Mouse (Mus musculus): ENCODE results near the gene Trim26.
"Not testable (repeated sequence)": the region's sequence is repeated elsewhere in the genome, so short reads cannot be mapped to it uniquely, and the experiment has no call there.

The Trim26 gene

GRCm38 (mm10) chr17:36851627-36852026 lies 14.7 kb downstream of the Trim26 start:
- DNase-seq (ENCODE audit: low spot score): no peak

- DNase-seq (ENCODE audit: low spot score): no peak
Measured at GRCm38 (mm10) chr17:36855484-36855883, 18.6 kb downstream of the Trim26 start.

- DNase-seq (ENCODE audit: low spot score): no peak
Measured at GRCm38 (mm10) chr17:36856236-36856635, 19.3 kb downstream of the Trim26 start.

- DNase-seq (ENCODE audit: low spot score): no peak
Measured at GRCm38 (mm10) chr17:36858181-36858580, 21.2 kb downstream of the Trim26 start.

- DNase-seq (ENCODE audit: low spot score): no peak
Measured at GRCm38 (mm10) chr17:36861680-36862079, 24.7 kb downstream of the Trim26 start.

- DNase-seq (ENCODE audit: low spot score): no peak
Measured at GRCm38 (mm10) chr17:36866719-36867527, 30.0 kb downstream of the Trim26 start, which contains the start of gene Trim15. Gene Trim15, minus strand, starts transcription at chr17:36867210.

- no peak for DNase-seq (ENCODE audit: low spot score)
Measured at GRCm38 (mm10) chr17:36868836-36869235, 31.9 kb downstream of the Trim26 start.

- no peak for DNase-seq (ENCODE audit: low spot score)
Measured at GRCm38 (mm10) chr17:36869284-36869954, 32.5 kb downstream of the Trim26 start, which contains the start of gene Trim10. Gene Trim10, plus strand, starts transcription at chr17:36869574.

- DNase-seq (ENCODE audit: low spot score): no peak
Measured at GRCm38 (mm10) chr17:36869955-36870810, 33.2 kb downstream of the Trim26 start.

- DNase-seq (ENCODE audit: low spot score): no peak
Measured at GRCm38 (mm10) chr17:36874636-36875035, 37.7 kb downstream of the Trim26 start.

- no peak for DNase-seq (ENCODE audit: low spot score)
Measured at GRCm38 (mm10) chr17:36883350-36883749, 46.4 kb downstream of the Trim26 start.

- DNase-seq (ENCODE audit: low spot score): no peak
Measured at GRCm38 (mm10) chr17:36885132-36885790, 48.3 kb downstream of the Trim26 start.

- DNase-seq (ENCODE audit: low spot score): no peak
Measured at GRCm38 (mm10) chr17:36890073-36890903, 53.4 kb downstream of the Trim26 start, which contains the start of gene Trim40. Gene Trim40, minus strand, starts transcription at chr17:36890123.

GRCm38 (mm10) chr17:36891496-36891895 lies 54.6 kb downstream of the Trim26 start:
- not testable (repeated sequence) for DNase-seq (ENCODE audit: low spot score)

- DNase-seq (ENCODE audit: low spot score): peak; percentile 19
Measured at GRCm38 (mm10) chr17:36892362-36892761, 55.4 kb downstream of the Trim26 start.

- DNase-seq (ENCODE audit: low spot score): no peak
Measured at GRCm38 (mm10) chr17:36893387-36893786, 56.5 kb downstream of the Trim26 start.

- DNase-seq (ENCODE audit: low spot score): no peak
Measured at GRCm38 (mm10) chr17:36896583-36896982, 59.6 kb downstream of the Trim26 start.

- DNase-seq (ENCODE audit: low spot score): no peak
Measured at GRCm38 (mm10) chr17:36897065-36897464, 60.1 kb downstream of the Trim26 start.

- no peak for DNase-seq (ENCODE audit: low spot score)
Measured at GRCm38 (mm10) chr17:36897552-36898205, 60.7 kb downstream of the Trim26 start, which contains the start of gene Trim31. Gene Trim31, plus strand, starts transcription at chr17:36898118.

GRCm38 (mm10) chr17:36899376-36899775 lies 62.4 kb downstream of the Trim26 start:
- DNase-seq (ENCODE audit: low spot score): no peak
